Mouse (Mus musculus) embryo, embryonic 9.5 days (tissue): ENCODE measurements at regions not wholly inside any gene's neighbourhood (a gene's known extent, or its start where the extent isn't known, plus 50 kb on each side); places are given as distances from the start of the nearest gene placed in this dataset.
"Not testable (repeated sequence)": the region's sequence is repeated elsewhere in the genome, so short reads cannot be mapped to it uniquely, and the experiment has no call there.

Experiments used
- DNase-seq: peaks from one replicate; pipeline ENCODE4 v3.0.0-alpha.2; 2017; ENCODE audit errors: extremely low spot score

DNA sequence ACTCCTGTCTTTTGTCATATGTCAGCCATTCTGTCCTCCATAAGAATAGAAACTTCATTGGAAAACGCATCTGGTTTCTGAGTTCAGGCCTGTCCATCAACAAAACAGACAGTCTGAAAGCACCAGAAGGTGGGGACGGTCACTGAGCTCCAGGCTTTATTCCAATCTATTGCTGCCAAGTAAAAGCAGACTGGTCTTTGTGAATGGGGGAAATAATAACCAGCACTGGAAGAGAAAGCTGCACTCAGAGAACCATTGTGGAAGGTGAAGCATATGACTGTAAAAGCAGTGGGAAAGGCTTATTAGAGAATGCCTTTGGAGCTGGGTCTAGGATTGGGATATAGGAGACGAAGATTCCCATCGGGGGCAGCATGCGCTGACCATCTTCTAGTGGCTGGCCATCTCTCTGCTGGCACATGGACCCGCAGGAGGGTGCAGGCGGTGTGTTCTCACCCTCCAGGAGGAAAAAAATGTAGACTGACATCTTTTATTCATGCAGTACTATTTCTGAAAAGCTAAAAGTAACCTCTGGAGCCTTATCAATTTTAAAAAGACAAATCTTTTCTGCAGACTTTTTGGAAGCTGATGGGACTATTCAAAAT, 1638.0 kb downstream of the Car8 start:
- DNase-seq, result no peak

DNA sequence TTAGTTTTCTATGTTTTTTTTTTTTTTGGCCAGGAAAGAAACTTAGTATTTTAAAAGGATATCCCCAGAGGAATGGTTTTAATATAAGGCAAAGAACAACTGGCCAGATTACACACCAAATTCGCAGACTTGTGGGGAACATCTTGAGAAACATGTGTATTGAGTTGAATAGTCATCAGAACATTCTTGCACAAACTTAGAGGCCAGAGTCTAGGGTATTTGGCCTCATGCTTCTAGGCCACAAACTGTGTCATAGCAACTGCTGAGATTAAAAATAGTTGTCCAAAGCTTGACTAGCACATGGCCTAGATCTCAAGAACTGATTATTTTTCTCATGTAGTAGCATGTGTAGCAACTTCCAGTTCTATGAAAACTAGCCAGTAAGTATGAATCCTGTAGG, 1642.5 kb downstream of the Car8 start:
- DNase-seq, result no peak

DNA sequence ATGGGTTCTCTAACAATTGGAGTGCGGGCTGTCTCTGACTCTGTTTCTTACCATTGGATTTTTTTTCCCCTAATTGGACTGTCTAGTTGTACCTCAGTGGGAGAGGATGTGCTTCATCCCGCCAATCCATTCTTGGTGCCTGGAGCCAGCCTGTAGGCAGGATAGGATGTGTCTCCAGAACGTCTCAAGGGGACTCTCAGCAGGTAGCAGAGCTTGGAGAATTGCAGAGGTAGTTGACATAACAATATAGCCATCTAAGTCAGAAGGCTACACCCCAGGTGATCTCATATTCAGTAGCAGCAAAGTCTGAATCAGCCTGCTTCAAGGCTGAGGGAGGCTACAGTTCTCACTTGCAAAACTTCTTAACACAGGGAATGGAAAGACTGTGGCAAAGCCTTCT, 1646.0 kb downstream of the Car8 start:
- not testable (repeated sequence) for DNase-seq

DNA sequence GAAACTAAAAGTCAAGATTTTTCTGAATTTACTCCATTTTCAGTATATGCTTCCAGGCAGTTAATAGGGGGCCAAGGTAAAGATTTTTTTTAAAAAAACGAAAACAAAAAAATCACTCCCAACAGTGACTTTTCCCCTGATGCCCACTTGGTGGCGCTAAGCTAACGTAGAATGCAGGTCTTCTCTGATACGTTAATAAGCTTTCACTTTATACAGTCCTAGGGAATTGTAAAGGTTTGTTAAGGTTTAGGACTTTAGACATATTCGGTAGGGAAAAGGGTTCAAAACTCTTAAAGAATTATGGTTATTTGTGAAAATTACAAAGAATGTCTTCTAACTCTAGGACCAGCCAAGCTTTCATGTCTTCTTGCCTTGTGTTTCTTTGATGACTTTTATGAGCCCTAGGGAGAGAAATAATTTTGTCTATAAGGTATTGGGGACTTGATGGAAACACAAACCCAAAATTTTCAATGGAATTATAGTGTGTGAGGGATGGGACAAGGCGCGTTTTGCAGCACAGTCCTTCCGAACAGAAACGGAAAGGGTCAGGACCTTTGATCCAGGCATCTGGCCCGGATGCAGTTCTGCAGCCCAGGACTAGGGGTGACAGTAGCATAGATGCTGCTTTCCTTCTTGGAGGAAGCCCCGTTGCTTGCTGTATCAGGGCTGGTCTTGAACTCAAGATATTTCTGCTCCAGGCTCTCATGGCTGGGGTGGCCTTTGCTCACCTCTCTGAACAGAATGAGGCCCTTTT, 1677.1 kb downstream of the Car8 start:
- DNase-seq, result peak; percentile 16

GRCm38 (mm10) chr4:6539626-6540025, 1699.2 kb downstream of the Car8 start:
- DNase-seq, result no peak

DNA sequence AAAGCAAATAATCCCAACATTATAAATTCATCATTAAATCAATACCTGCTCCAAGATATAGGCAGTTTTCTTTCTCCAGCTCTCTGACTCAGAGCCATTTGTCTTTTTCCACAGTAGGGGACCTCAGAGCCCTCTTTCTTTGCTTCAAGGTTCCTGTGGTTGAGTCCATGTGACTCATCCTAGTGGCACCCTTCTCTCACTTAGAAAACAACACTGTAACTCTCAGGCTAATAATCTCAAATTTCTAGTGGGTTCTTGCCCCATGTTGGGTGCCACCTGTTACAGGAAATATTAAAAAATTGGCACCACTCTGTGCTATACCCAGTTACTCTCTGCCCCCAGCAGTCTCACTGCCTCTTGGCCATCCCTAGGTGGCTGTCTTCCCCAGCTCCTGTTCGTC, 1706.4 kb downstream of the Car8 start:
- no peak for DNase-seq

- no peak for DNase-seq
These were observed 1721.2 kb downstream of the Car8 start for GRCm38 (mm10) chr4:6517626-6518025.

DNA sequence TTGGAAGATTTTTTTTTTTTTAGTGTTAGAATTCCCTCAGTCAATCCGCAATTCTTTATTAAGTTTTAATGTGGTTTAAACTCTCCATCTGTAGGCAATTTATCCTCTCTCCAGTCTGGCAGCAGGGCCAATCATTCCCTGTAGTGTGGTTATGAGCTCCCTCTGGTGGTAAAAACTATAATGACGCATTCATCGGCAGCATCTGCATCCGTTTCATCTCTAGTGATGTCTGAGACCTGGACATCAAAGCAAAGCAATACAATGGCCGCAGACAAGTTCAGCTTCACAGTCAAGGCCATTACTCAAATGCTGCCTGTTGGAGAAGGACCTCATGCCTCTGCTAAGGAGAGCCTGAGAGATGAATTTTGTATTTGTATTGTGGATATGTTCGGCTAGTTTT, 1721.7 kb upstream of the Impad1 start:
- DNase-seq, result peak; percentile 74

DNA sequence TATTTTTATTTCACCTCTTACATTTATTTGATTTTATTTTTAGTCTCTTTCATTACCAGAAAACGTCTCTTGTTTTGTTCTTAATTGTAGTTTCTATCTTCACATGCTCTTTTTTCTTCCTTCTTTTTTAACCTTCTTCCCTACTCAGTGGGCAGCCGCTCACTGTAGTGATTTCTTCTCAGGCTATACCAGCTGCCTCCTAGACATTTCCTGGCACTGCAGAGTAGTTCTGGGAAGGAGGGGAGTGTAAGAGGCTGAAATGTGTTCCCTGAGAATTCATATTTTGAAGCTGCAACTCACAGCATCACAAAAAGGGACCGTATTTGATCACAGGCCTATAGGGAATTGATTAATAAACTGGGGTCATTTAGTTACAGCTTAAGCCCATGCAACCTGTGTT, 1720.5 kb upstream of the Impad1 start:
- no peak for DNase-seq

DNA sequence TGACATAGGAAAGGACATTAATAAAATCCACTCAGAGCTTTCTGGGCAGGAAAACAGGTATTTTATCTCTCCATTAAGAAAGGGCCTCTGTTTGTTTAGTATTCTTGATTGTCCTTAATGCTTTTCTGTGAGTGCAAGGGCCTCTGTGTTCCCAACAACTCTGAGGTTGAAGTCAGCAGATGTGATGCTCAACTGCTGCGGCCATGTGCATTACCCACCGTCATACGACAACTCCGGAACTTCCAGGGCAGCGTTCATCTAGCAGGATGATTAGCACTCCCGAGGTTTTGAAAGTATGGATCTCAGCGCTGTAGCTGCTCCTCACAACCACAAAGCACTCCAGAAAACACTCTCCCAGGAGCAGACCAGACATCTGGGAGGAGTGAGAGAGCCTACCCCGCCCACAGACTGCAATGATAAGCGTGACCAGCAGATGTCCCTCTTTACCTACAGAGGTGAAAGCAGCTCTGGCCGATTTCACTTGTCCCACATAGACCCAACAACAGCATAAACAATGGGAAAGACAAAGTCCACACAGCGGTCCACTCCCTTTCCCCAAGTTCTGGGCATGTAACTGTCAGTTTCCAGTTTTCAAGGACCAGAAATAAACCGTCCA, 1719.7 kb upstream of the Impad1 start:
- DNase-seq, result peak; percentile 81

GRCm38 (mm10) chr4:6508091-6508490, 1714.9 kb upstream of the Impad1 start:
- no peak for DNase-seq
